Mouse (Mus musculus) liver (tissue): ENCODE measurements around the gene Svopl.

Experiments
- DNase-seq: peaks from one replicate; pipeline ENCODE4 v3.0.0-alpha.2; 2020; ENCODE audit warnings: mixed read lengths

Gene Svopl

GRCm38 (mm10) chr6:38028205-38028604, 18.6 kb downstream of the Svopl start:
- DNase-seq: no peak

- no peak for DNase-seq
Observed at GRCm38 (mm10) chr6:38027771-38028170, 19.0 kb downstream of the Svopl start.

GRCm38 (mm10) chr6:38023284-38023683, 23.5 kb downstream of the Svopl start:
- no peak for DNase-seq

- DNase-seq: no peak
Observed at GRCm38 (mm10) chr6:38021406-38021805, 25.4 kb downstream of the Svopl start.

GRCm38 (mm10) chr6:38012829-38013228, 34.0 kb downstream of the Svopl start:
- no peak for DNase-seq

GRCm38 (mm10) chr6:38007459-38007858, 39.3 kb downstream of the Svopl start:
- DNase-seq: peak; percentile 19

GRCm38 (mm10) chr6:37967386-37967785, 79.4 kb downstream of the Svopl start:
- DNase-seq: no peak

- DNase-seq: no peak
Observed at GRCm38 (mm10) chr6:37951306-37951705, 95.5 kb downstream of the Svopl start.

- DNase-seq: no peak
Observed at GRCm38 (mm10) chr6:37936498-37936897, 110.3 kb downstream of the Svopl start.
